Mouse (Mus musculus): ENCODE results near the gene Ppm1l.

Gene Ppm1l

DNA sequence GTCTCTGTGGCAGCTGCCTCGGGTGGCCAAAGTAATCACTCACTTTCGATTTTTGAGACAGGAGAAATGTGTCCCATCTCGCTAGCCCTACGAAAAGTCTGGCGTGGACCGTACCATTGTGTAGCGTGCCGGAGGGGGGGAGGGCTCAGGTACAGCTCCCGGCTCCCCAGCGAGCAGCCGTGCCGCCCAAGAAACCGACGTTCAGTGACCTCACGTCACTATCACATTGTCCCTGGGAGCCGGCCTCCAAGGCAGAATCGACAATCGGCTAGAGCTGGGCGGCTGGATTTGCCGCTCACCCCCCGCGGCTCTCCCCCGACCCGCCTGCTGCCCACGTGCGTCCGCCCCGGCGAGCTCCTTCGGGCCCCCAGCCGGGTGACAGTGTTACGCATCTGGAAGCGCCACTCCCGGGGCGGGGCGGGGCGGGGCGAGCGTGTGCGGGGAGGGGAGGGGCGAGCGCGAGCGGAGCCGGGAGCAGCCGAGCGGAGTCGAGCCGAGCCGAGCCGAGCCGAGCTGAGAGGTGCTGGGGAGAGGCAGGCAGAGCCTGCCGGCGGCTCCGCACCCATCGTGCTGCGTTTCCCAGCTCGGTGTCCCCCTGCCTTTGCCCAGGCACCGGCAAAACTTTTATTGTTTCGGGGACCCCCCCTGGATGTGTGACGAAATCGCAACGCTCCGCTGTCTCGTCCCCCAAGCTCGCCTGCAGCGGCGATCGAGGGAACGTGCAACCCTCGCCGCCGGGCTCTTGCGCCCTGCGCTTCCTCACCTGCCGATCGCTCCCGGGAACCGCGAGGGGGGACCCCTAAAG is at the start of gene Ppm1l:
TSS of gene Ppm1l (plus strand) at position 471 of the 805 bp plus-strand sequence.
- peak; percentile 98 for DNase-seq (ENCODE audit: low read depth, low spot score)

DNA sequence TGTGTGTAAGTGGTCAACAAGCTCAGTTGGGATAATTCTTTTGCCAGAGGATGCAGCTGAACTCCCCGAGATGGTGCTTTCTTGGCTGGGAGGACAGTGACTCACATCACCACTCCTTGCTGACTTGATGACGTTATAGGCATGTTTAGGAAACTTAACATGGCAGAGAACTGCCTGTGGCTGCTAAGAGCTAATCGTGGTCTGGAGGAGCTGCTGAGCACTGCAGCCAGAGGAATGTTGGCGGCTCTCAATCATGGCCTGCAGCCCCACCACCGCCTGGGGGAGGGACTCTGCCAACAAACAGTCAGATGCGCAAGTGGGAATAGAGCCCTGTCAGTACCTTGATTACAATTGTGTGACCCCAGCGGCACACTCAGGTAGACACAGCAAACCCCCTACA is 44.8 kb upstream of the Ppm1l start:
- DNase-seq (ENCODE audit: low read depth, low spot score) = no peak

DNA sequence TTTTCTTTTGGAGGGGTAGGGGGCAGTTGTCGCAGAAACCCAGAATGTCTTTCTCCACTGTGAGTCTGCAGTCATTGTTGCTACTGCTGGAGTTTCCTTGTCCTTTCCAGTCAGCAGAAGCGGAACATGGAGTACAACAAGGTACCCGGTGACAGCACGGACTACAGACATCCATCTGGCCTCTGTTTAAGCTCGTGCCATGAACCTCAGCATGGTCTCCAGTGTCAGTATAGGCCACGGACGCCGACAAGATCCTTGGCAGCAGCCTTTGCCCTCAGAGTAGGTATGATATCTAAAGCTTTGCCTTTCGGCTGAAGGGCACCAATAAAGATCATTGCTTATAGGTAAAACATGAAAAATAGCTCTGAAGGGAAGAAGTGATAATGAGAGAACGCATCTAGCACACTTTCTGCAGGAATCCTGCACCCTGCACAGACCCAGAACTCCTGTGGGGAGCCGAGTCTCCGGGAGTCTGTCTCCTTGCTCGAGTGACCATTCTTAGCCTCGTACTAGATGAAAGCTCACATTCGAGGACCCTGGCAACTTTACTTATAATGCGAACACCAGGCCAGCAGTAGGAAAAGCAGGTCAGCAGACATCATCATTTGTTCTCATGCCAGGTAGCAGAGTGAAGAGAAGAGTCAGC is 42.5 kb upstream of the Ppm1l start:
- no peak for DNase-seq (ENCODE audit: low read depth, low spot score)

DNA sequence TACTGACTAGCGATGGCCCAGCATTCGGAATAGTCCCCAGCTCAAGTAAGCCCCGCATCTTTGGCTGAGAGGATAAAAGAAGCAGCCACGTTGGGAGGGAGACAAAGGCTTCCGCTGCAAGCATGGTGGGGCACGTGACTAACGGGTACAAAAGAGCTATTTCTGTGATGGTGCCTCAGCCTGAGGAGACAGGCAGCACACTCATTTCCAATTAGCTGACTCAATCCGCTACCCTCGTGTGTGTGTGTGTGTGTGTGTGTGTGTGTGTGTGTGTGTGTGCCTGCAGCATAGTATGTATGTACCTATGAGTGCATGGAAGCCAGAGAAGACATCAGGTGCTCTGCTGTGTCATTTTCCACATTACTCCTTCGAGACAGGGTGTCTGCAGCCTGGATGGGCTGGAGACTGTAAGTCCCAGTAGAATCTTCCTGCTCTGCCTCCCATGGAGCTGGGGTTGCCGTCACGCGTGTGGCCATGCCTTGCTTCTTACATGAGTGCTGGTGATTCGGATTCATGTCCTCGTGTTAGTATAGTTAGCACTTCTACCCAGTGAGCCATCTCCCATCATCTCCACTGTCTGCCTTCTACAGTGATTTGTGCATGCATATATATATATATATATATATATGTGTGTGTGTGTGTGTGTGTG is 41.9 kb upstream of the Ppm1l start:
- peak; percentile 54 for DNase-seq (ENCODE audit: low read depth, low spot score)

DNA sequence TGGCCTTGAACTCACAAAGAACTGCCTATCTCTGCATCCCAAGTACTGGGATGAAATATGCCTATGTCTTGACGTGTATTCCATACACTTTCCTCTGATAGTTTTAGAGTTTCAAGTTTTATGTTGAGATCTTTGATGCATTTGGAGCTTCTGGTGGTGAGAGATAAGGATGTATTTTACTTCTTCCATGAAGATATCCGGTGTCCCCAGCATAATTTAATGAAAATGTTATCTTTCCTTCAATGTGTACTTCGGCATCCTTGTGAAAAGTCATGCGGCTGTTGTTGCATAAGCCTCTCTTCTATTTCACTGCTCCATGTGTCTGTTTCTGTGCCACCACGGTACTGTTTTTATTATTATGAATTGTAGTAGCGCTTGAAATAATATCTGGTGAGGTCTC is 38.0 kb upstream of the Ppm1l start:
- DNase-seq (ENCODE audit: low read depth, low spot score) = no peak

DNA sequence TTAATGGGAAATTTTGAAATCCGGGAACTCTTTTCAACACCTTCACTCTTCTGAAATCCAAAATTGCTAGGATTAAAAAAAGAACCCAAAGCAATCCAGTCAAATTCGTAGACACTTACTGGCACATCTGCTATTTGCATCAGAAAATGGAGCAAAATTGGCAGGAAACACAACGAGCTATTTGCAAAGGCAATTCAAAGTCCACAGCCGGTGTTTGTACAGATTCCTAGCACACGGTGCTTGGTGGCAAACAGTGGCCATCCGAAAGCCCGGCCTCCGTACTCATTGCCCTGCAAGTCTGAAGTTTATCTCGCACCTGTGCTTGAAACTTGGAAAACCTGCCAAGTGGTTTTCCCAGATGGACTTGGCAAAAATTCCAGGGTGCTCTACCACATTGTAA is 34.3 kb upstream of the Ppm1l start:
- DNase-seq (ENCODE audit: low read depth, low spot score) = no peak

DNA sequence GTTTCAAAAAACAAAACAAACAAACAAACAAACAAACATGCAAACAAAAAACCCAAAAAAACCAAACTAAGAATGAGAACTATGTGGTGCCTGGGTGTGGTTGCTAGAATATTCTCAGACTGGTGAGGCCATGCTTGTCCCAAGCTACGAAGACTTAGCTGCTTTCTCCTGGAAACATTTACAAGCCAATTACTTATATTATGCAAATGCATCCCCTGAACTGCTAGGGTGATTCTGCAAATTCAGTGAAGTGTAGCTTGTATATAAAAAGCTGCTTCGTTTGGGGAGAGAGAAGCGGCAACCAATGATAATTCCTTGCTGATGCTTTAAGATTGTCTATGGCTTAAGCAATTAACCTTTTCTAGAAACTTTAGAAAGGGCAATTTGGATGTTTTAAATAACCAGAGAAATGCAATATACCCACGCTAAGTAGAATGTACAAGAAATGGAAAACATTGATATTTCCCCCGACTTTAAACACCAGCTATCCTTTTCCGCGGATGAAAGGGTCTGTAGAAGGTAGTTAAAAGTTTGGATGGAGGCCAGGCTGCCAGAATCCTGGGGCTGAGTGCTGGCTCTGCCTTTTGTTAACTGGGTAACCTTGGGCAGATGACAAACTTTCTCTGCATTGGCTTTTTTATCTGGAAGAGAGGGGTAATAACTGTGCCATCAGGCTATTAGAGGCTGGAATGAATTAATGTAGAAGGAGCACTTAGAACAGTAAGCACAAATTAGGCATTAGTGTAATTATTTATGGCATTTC is 33.4 kb upstream of the Ppm1l start:
- DNase-seq (ENCODE audit: low read depth, low spot score) = no peak

DNA sequence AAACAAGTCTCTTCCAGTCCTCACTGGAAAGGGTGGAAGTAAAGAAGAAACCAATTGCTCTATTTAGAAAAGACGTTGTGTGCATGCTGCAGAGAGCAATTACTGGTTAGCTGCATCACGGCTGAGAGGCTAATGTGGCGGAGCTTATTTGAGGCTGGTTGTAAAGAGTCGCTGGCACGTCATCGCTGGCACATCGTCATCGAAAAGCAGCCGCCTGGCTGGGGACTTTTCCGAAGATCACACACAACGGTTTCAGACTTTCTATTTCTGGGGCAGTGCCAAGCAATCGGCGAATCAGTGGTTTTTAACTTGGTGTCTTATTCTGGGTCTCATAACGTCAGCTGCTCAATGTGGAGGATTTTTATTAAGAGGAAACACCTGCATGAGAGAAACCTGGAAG is 26.8 kb upstream of the Ppm1l start:
- peak; percentile 88 for DNase-seq (ENCODE audit: low read depth, low spot score)

DNA sequence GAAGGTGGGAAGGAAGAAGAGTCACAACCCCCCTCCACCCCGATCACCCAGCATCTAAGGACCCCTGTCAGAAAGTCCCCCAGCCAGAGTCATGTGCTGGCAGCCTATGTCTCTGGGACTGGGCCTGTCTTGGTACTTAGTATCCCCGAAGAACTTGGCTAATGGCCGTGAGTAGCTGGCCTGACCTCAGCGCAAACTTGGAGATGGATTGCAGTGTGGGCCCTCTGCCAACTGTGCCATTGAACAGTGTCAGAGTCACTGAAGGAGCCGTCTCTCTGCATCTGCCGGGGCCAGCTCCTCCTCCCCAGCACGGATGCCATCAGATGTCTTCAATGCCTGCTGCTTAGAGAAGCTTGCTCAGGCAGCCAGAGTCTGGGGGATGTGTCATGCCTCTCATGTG is 26.4 kb upstream of the Ppm1l start:
- no peak for DNase-seq (ENCODE audit: low read depth, low spot score)

DNA sequence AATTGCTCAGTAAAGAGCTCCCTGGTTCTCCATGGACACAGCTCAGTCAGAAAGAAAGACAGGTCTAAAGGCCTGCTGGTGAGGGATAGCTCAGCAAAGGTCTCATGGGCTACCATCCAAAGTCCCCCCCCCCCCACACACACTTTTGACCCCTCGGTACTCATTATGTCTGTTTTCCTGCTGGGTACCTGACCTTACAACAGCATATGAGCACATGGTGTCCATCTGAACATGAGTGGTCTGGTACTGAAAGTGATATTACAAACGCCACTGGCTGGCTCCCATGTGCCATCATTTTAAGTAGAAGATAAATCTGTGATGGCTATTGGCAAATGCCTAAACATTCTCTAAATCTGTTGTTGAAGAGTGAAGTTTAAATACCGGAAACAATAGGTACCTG is 25.8 kb upstream of the Ppm1l start:
- DNase-seq (ENCODE audit: low read depth, low spot score) = no peak

DNA sequence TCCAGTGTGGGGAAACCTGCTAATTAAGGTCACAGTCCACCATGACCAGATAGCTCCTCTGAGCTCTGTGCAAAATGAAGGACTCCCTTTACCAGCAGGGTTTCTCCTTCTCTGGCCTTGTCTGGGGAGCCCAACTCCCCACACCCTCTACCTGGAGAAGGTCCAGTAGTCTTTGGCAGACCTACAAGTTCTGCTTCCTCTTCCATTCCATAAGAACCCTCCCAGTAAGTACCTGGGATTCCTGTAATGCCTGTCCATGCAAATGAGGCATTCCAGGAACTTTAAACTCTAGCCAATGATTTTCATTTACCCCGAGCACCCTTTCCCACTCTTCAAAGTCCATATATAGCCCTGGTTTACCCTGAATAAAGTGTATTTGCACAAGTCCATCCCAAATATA is 24.0 kb upstream of the Ppm1l start:
- DNase-seq (ENCODE audit: low read depth, low spot score) = no peak

DNA sequence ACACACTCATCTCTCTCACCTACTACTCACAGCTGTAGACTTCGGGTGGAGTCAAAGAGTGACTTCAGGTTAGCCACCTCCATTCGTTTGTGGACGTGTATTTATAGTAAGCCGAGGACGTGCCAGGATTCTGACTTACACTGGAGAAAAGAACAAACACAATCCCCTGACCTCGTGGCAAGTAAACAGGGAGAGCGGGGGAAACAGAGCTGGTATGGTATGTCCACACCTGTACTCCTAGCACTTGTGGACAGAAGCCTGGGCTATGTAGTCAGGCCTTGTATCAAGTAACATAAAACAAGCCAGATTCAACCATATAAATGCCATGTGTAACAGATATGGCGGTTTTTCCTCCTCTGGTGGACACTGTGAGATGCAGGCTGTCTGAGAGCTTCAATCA is 20.4 kb upstream of the Ppm1l start:
- no peak for DNase-seq (ENCODE audit: low read depth, low spot score)

DNA sequence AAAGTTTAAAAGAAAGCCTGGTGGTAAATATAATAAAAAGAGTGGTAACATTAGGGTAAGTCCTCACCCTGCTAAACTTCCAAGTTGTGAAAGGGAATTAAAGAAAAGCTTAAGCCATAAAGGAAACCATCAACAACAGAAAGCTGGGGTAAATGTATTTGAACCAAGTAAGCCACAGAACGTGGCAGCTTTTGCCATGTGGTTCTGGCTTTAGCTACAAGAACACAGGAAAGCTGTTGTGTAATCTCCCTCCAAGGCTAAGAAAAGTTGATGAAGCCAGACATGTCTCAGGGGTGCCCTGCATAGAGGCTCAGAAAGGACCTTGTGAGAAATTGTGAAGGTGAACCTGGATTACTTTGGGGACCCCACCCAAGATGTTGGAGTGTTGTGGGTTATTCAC is 16.5 kb upstream of the Ppm1l start:
- DNase-seq (ENCODE audit: low read depth, low spot score) = no peak

DNA sequence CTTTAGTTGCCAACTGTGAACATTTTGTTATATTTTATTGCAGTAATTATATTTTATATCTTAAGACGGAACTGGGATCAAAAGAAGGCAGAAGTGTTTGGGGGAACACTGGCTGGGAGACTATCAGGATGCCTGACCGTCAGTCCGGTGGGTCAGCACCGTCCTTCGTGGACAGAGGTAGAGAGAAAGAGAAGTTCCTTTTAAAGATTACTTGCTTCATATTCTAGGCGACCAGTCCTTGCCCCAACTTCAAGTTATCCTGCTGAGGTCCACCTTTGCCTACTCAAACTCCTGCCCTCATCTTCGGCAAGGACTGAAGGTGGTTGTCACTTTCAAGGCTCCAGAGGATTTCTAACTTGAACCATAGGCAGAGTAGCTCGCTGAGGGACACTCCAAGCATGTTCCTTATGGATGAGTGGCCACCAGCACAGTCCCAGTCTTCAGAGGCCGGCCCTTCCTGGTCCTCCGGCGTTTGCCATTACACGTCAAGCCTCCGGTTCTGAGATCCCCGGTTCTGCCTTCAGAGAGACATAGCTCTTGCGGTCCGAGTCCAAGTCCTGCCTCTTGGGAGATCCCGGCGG is 761 bp upstream of the Ppm1l start:
- DNase-seq (ENCODE audit: low read depth, low spot score) = no peak

DNA sequence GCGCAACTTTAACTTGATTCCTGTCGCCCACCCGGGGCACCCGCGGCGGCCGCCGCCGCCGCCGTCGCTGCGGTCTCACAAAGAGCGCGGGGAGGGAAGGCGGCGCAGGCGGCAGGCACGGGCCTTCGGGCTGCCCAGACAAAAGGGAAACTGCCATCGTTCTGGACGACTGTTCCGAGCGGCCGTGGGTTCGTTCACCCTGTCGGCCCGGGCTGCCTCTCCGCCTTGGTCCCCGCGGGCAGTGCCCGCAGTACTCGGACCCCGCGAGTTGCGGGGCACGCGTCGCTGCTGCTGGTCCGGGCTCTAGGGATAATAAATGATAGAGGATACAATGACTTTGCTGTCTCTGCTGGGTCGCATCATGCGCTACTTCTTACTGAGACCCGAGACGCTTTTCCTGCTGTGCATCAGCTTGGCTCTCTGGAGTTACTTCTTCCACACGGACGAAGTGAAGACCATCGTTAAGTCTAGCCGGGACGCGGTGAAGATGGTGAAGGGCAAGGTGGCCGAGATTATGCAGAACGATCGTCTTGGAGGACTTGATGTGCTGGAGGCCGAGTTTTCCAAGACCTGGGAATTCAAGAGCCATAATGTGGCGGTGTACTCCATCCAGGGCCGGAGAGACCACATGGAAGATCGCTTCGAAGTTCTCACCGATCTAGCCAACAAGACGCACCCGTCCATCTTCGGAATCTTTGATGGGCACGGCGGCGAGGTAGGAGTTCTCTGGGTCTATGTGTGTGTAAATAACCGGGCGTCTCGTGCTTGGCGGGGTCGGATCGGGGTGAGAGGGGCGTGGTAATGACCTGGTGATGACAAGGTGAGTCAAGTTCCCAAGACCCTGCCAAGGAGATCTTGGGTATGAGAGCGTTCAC is 827 bp downstream of the Ppm1l start:
- peak; percentile 15 for DNase-seq (ENCODE audit: low read depth, low spot score)

DNA sequence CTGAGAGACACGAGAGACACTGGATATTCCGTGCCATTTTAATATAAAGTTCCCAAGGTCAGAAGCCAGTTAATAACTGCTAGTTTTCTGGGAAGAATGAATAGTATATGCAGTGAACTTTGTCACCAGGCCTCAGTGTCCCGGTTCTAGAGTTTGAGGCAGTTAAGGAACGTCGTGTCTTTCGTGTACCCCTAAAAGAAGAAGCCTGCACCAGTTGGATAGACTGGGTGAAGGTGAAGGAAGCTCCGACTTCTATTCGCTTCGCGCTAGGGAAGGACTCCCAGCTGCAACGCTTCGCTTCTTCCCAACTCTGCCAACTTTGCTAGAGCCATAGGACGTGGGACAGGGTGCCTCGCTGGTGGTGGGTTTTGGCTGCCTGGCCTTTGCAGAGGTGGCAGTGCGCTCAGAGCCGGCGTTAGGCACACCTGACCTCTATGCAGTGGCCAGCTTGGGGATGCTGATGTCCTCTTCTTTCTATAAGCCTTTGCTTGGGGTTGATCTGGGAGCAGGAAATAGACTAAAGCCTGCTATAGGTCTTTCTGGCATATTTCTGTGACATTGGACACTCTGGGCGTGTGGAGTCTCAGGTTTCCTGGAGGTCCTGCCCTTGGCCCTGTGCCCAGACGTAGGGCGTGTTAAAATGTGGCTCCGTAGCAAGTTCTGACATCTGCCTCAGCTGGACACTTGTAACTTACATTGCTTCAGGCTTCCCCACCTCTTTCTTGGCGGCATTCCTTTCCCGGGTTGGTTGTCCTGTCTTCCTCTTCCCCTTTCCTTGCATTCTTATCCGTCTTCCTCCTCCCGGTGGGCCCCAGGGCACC is 1.7 kb downstream of the Ppm1l start:
- peak; percentile 19 for DNase-seq (ENCODE audit: low read depth, low spot score)

DNA sequence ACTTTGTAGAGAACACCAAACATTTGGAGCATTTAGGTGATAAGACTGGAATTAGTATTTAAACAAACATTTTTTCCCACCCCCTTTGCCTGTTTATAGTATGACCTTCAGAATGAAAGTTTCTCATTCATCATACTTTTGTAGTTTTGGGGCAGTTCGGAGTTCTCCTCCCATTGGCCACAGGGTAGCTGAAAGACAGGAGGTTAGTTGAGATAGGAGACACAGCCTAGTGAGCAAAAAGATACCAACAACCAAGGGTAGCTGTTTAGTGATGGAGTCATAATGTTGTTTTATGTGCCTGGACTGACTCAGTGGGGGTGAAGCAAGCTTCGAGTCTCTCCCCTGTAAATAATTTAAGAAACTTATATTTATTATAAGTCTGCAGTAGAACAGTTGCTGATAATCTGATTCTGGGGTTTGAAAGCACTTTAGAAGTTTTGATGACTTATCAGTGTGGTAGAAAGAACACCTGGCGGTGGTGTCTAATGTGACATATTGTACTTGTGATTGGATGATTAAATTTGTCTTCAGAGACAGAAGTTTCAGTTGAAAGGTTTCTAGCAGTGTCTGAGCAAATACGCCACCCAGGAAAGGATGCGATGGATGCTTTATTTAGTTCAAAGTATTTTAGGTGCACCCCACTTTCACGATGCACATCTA is 2.5 kb downstream of the Ppm1l start:
- DNase-seq (ENCODE audit: low read depth, low spot score) = peak; percentile 26

DNA sequence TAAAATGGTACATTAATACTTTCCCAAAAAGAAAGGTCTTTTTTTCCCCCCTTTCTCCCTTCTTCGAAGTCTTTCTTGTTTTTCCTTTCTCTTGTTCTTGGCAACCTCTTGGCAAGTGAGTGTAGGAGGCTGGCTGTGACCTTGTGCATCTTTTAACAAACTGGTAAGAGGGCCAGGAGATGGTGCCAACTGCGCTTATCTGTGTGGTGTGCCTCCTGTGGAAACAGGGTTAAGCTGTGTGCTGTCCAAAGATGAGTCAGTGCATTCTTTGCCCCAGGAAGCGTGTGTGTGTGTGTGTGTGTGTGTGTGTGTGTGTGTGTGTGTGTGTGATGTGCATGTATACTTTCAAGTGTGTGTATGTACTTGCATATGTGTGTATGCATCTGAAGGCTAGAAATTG is 7.3 kb downstream of the Ppm1l start:
- no peak for DNase-seq (ENCODE audit: low read depth, low spot score)

DNA sequence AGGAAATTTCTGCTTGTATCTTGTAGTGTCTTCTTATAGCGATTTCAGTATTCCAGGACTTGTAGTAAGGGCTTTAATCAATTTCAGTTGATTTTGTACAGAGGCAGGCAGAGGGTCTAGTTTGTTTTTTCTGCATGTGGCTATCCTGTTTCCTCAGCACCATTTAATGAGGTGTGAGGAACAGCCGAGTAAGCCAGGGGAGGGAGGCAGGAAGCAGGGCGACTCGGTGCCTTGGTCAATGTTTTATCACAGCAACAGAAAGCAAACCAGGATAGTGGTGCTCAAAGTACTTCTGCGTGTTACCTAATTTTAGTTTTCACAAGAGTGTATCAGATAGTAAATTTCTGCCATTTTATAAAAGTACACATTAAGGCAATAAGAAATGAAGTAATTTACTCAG is 13.2 kb downstream of the Ppm1l start:
- DNase-seq (ENCODE audit: low read depth, low spot score) = no peak
